Mouse (Mus musculus) adrenal gland, adult 2 months (tissue): ENCODE data around the gene Gpr107. TPM values are rescaled to one million over a fixed set of nuclear protein-coding genes. Genes with fewer than 3 reads are reported as not detected.

Experiments used
- DNase-seq: peaks from one replicate; pipeline ENCODE4 v3.0.0; 2021
- polyA plus RNA-seq: library from polyadenylated mRNA; depleted of rRNA; stranded (reverse); fragments of >200 nt; gene quantifications from 2 replicates; pipeline ENCODE4 v1.2.3, GENCODE M21; 2012
- total RNA-seq, 2 experiments: library from RNA; stranded (reverse); gene quantifications; 2 replicates each; pipeline ENCODE4 v1.2.3; 2021

Gene Gpr107
- total and polyA plus RNA-seq, 3 experiments: 21.7 to 55.8 (median 54.9) TPM

DNA sequence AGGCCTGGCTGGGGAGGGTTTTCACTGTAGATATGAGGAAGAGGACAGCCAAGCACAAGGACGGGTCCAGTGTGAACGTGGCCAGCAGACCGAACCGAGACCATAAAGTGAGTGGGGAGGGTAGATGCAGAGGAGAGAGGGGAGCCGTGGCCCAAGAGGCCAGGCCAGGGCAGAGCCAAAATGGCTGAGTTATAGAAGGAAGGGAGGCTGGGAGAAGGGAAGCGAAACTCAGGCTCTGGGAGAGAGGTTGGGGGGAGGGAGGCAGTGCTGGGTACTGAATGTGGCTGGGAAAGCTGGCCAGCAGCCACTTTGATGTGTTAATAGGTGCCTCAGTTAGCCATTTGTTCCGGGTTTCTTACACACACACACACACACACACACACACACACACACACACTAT, 24.9 kb upstream of the Gpr107 start:
- DNase-seq: no peak

DNA sequence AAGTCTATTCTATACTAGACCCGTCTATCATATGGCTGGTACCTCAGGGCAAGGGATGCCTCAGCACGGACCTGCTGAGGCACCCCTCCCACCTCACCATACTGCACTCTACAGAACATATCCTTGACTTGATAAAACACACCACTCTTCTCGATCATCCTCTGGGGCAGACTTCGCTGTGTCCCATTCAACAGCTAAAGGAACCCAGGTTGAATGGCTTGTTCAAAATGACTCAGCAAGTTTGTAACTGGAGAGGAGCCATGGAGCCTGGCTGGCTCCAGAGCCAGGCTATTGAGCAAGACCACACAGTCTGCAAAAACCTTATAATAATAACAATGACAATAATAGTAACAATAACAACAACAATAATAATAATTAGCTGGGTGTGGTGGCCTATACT, 24.2 kb upstream of the Gpr107 start:
- DNase-seq: peak; percentile 73

DNA sequence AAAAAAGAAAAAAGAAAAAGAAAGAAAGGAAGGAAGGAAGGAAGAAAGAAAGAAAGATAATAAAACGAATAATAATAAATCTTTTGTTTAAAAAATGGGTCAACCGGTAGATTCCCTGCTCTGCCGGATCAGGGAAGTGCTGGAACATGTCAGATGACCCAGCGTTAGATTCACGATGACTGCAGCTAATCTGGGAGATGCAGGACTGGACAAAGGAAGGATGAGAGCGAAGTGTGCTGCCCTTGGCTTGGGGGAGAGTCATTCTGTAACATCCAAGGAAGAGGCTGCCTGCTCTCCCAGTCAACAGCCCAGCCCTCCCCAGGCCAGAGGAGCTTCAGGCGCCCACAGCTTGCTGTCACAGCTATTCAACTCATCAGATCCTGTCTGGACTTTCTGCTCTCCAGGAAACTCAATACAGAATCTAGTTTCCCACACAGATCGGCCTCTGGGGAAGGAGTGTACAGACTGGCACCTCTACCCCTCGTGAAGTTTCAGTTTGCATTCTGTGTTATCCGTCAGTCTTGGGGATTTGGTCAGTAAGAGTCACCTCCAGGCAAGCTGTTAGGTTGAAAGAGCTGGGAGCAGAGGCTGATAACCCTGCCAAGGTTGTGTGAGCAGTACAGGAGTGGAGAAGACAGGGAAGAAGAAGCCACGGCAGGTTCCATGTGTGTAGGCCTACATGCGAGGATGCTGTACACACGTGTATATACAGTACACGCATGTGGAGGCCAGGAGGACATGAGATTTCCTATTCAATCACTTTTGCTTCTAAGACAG, 22.2 kb upstream of the Gpr107 start:
- no peak for DNase-seq

DNA sequence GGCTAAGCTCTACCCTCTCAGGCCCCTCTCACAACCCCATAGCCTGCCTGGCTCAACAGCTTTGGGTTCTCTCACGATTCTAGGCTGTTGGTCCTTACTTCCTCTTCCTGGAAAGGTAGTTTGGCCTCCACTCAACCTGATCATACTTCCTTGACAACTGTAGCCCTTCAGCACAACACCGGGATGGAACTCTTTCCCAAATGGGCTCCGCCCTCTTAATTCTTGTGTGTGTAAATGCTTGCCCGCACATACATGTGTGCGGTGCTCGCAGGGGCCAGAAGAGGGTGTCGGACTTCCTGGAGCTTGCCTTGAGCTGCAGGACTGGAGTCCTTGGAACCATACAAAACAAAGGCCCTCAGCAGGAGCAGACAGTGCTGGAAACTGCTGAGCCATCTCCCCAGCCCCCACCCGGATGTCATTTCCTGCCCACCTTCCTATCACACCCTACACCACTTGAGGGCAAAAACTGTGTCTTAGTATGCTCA, 21.3 kb upstream of the Gpr107 start:
- DNase-seq: peak; percentile 54

DNA sequence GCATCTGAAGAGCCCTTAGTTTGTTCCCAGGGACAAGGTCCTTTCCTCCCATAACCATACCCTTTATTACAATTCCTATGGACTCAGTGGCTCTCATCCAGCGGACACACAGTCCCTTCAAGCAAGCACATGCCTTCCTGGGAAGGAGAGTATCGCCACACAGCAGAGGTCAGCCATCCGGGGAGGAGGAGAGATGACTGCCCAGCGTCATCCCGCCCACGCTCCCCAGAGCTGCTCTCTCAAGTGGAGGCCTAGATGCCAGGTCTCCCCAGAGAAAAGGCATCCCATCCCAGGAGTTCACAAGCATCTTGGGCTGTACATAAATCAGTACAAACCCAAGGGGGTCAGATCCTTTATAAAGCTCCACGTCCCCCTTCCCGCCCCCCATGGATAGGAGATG, 19.4 kb upstream of the Gpr107 start:
- DNase-seq: no peak

DNA sequence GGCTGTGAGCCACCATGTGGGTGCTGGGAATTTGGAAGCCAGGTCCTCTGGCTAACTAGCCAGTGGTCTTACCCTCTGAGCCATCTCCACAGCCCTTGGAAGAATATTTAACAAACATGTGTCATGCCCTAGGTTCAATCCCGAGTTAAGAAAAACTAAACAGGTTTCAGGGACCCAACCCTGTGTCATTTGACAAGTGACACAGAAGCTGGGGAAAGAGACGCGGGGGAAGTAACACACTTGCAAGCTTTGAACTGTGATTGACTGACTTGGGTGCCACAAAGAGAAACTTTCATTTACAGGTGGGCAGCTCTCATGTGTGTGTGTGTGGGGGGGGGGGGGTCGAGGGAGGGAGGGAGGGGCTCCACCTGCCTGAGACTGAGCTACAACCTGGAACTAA, 18.1 kb upstream of the Gpr107 start:
- no peak for DNase-seq

DNA sequence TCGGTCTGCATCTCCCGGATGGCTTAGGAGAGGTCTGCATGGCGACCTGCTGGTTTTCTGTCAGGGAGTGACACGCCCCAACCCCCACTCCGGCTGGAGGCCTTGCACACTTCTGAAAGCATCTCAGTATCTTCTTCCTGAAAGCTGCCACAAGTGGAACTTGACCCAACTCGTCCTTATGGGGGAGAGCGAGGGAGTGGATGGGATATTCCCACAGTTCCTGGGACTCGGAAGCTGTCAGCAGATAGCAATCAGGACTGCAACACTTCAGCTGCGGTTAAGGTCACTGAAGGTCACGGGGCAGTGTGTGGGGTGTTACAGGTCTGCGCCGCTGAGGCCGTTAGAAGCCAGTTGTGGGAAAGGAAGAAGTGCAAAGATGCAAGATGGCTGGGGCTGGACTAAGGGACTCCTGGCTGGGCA, 16.6 kb upstream of the Gpr107 start:
- DNase-seq: no peak

DNA sequence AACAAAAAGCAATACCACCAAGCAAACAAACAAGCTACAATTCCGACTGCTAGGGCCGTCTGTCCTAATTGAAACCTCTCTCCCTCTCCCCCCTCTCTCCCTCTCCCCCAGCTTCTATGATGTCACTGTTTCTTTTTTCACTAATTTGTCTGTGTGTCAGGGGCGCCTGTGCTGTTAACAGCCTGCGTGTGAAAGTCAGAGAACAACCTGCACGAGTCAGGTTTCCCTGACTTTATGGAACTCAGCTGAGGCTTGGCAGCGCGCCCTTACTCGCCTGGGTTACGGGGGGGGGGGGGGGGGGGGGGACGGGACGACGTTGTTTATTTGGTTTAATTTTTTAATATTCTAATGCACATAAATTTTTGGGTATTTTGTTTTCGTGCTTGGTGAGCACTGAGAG, 15.8 kb upstream of the Gpr107 start:
- DNase-seq: no peak

- no peak for DNase-seq
Observed at GRCm38 (mm10) chr2:31137018-31137590, 15.0 kb upstream of the Gpr107 start.

DNA sequence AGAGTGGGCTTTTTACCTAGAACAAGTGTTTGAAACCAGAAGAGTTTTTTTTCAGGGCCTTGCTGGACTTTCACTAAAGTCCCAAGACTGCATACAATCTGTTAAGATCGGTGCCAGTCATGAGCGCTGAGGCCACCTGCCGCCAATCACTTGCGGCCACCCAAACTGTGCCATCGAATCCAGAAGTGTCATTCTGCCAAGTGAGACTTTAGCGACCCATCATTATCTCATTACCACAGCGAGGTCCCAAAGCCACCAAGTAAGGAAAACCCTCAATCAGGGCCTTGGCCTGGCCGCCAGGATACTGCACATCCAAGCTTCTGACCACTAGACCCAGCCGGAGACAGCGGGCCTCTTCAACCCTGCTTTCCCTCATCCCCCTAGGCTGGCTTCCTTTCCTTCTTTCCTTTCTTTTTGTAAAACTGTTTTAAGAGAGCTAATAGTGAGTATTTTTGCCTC, 12.9 kb upstream of the Gpr107 start:
- DNase-seq: no peak

- DNase-seq: no peak
Observed at GRCm38 (mm10) chr2:31139991-31140771, 11.9 kb upstream of the Gpr107 start.

DNA sequence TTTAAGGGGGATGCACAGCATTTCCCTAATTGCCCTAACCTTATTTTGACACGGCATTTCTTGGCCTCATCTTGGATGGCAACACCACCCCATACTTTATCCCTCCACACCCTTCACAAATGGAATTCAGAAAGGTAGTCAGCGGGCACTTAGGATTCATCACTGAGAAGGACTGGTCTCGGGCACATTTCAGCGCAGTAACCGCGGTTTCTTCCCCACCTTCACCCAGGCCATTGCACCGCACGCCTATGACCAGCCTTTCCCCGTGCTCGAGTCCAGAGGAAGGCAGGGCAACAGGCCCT, 11.4 kb upstream of the Gpr107 start:
- DNase-seq: no peak

DNA sequence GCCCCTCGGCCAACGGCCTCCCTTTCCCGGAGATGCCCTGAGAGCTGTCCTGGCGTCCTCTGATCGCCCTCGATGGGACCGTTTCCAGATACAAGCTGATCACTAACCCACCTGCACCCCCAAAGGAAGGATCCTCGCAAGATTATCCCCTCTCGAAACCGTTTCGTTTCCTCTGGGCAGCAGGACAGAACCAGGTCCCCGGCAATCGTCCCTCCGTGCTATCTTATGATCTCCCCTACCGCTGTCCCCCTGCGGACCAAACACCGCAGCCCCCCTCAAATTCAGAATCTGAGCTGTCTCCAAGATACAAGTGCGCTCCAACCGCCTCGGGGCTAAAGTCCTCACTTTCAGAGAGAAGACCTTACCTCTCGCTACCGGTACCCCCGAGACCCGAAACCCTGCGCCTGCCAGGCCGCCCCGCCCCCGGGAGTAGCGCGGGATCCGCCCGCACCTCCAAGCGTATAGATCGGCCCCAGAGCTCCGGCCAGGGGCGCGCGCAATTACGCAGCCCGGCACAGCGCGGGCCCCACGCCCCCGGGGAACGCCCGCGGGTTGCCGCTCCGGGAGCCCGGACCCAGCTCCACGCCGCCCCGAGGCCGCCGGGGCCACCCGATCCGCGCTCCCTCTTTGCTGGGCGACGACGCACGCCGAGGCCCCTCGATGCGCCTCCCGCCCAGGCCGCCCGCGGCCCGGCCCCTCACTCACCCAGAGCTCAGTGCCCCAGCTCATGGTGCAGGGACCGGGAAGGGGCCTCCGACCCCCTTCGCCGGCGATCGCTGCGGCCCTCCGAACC, 10.8 kb upstream of the Gpr107 start:
- DNase-seq: peak; percentile 65

DNA sequence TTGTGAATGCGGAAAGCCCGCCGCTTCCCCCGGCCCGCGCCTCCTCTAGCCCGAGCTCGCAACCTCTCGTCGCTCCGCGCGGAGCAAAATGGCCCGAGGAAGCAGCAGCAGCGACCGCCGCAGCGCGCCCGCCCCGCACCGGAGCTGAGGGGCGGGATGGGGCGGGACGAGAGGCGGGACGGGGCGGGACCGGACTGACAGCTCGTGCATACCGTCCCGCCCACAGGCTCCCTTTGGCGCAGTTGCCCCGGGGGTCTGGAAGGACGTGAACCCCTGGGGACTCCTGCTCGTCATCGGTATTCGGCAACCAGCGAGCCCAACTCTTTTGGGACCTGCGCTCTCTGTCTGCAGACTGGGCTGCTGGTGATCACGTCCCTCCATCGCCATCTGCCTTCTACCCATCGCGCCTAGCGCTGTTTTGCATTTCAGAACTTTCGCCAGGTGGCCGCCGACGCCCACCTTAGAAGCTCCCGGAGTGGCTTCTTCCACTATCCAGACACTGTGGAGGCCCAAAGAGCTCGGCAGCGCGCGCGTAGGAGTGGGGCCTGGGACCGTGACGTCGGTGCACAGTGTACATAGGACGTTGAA, 10.2 kb upstream of the Gpr107 start, which contains the start of gene Fnbp1:
Gene Fnbp1, minus strand, starts transcription at position 142 of the 588 bp plus-strand sequence.
- DNase-seq: peak; percentile 93

GRCm38 (mm10) chr2:31142505-31142904, 9.6 kb upstream of the Gpr107 start:
- DNase-seq: no peak

DNA sequence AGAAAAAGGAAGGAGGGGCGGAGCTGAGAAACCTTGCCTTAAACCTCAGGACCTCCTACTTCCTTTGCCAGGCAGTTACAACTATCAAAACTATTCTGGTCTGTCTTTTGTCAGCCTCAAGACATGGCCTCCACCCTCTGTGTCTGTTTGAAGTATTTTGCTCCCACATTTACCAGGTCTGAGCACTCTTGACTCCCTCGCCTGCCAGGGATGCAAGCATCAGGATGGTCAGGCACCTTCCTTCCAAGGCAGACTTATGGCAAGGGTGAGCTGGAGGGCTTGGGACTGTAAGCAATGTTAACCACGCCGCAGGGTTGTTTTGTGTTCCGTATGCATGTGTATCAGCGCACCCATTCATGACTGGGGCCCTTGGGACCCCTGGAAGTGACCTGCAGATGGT, 8.8 kb upstream of the Gpr107 start:
- DNase-seq: no peak

DNA sequence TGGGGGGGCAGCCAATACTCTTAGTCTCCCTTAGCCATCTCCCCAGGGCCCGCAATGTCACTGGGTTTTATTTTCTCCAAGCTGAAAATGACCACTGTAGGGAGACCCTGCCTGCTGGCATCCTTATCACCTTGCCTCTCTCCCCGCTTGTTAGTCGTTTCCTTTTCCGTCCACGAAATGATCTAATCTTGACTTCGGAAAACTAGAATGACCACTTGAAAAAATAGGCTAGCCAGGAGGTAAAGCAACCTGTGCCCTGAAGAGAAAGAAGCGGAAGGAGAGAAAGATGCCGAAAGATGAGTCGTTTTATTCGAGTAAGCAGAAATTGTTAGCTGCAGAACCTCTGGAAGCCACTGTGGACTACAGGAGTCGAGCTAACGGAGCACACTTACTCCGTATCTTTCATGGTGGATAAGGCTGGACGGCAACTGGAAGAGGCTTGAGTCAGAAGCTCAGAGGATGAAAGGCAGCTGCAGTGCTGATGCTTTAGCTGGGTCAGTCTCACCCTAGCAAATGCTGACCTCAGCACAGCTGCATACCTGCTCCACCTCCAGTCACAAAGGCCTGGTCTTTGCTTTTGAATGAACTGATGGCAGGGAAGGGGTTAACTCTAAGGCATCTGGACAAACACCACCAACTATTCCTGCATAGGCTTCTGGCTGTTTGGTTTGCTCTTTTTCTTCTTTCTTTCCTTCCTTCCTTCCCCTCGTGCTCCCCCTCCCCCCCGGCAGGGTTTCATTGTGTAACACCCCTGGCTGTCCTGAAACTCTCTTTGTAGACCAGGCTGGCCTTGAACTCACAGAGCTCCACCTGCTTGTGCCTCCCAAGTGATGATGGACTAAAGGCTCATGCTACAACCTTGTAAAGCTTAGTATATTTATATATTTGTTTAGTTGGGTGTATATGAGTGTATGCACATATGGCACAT, 8.1 kb upstream of the Gpr107 start:
- DNase-seq: no peak

DNA sequence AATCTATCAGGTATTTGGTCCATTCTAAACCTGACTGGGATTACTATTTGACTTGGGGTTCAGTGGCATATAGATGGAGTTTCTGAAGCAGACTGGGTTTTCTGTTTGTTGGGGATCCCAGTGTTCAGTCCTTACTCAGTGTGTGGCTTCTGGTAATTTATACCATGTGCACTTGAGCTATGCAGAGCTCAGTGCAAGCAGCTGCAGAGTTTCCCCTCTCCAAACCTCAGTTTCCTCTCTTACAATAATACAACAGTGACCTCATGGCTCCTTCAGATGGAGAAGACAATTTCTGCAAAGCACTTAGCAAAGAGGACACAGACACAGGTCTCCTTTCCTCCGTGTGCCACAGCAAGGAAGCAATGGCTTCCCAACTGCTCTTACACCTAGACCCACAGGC, 7.2 kb upstream of the Gpr107 start:
- DNase-seq: no peak

DNA sequence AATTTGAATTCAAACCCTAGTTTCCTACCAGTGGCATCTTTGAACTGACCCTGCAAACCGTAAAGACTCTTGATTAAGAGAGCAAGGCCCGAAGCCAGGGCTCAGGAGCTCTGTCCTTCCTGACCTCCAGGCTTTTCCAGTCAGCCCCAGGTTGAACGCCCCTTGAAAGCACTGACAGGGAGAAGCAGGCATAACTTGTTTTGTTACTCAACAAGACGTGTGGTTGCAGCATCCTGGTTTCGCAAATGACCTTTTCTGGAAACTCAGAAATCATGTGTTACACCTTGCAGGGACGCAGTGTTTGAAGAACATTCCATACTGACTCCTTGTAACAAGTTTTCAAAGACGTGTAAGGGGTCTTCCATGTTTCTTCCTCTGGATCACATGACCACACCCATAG, 5.1 kb upstream of the Gpr107 start:
- no peak for DNase-seq

DNA sequence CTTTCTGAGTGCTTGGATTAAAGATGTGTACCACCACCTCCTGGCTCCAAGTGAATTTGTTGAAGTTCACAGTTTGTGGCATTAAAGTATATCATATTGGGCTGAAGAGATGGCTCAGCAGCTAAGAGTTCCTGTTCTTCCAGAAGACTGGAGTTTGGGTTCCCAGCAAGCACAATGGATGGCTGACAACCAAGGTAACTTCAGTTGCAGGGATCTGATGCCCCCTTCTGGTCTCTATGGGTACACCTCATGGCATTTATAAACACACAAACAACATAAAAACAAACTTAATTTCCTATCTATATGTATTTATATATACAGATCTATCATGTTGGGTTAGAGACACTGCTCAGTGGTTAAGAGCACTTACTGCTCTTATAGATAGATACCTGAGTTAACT, 1.4 kb upstream of the Gpr107 start:
- no peak for DNase-seq

GRCm38 (mm10) chr2:31156846-31157245, 4.7 kb downstream of the Gpr107 start:
- no peak for DNase-seq
